Mouse (Mus musculus) skeletal muscle tissue, adult 2 months (tissue): Measurements from ENCODE around the gene Tm9sf4.

Source experiments
- DNase-seq: peaks from one replicate; pipeline ENCODE4 v3.0.0-alpha.2; 2012; ENCODE audit warnings: low read depth, low spot score

Gene Tm9sf4

GRCm38 (mm10) chr2:153160844-153161683 is at the start of gene Tm9sf4:
TSS of gene Tm9sf4 (plus strand) at chr2:153161303.
- DNase-seq, result peak; percentile 80

GRCm38 (mm10) chr2:153115679-153116081 is 45.4 kb upstream of the Tm9sf4 start:
- DNase-seq, result no peak

GRCm38 (mm10) chr2:153117051-153117486 is 44.0 kb upstream of the Tm9sf4 start:
- DNase-seq, result no peak

DNA sequence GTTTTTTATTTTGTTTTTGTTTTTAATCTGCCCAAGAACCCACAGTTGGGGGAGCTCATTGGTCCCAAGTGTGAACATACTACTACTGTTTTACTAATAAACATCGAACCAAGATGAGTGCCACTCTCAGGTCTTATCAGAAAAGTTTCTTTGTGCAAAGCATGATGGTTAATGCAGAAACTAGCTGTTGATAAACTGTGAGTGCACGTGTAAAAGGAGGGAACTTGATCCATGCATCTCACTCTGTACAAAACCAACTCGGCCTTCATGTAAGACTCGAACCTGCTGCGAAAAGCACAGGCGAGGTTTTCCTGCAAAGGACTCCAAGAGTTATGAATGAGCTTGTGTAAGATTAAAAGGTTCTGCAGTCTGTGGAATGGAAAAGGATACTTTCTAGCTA is 41.6 kb upstream of the Tm9sf4 start:
- DNase-seq, result no peak

DNA sequence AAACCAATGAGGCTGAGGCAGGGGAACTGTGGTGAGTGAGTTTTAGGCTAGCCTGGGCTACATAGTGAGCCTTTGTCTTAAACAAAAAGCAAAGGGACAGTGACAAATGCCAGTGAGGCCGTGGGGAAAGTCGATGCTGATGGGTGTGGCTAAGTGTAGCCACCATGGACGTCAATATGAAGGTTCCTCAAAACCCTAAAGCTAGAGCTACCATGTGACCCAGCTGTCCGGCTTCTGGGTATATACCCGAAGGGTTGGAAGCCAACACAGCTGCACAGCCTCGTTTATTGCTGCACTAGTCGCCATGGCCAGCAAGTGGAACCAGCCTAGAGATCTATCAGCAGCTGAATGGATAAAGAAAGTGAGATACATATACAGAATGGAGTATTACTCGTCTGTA is 41.0 kb upstream of the Tm9sf4 start:
- DNase-seq, result no peak

GRCm38 (mm10) chr2:153121821-153122615 is 39.1 kb upstream of the Tm9sf4 start:
- no peak for DNase-seq

DNA sequence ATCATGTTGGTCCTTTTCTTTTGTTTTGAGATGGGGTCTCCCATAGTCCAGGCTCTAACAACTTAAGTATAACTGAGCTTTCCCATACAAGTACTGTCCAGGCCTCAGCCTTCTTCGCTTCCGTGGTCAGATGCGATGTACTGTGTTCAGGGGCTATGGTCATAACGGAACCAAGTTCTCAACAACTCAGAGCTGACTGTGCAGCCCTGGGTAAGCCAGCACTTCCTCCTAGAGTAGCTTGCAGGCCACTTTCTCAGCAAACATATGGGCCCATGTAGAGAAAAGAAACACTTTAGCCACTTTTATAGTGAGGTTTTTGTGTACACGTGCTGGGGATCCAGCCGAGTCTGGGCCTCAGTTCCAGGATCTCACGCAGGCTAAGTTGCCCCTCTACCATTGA is 38.4 kb upstream of the Tm9sf4 start:
- DNase-seq, result no peak

DNA sequence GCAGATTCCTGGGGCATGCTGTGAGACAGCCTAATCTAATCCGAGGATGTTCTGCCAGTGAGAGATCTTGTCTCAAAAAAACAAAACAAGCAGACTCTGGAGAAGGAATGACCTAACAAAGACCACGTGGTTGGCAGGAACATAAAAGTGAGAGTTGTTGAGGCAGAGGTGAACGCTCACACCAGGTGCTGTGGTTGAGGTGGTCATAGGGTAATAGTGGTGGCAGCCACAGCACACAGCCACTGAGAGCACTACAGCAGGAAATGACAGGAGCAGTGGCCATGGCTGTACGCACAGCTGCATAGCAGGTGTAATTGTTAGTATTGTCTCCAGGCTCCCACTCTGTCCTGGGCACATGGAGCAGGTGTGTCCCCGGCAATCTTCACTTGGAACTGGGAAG is 35.2 kb upstream of the Tm9sf4 start:
- DNase-seq, result no peak

DNA sequence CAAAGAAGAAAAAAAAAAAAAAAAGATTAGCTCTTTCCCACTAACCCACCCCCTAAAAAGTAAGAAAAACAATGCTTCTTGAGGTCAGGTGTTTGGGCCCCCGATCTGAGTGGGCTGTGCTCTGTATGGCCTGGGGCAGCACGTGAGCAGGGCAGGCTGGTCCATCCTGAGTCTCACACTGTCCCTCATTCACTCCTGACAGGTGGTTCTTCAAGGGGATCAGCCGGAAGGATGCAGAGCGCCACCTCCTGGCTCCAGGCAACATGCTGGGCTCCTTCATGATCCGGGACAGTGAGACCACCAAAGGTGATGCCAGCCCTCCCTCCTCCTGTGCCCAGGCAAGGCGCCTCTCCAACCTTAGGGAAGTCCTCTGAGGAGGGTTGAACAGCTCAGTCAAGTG is 30.1 kb upstream of the Tm9sf4 start:
- DNase-seq, result no peak

DNA sequence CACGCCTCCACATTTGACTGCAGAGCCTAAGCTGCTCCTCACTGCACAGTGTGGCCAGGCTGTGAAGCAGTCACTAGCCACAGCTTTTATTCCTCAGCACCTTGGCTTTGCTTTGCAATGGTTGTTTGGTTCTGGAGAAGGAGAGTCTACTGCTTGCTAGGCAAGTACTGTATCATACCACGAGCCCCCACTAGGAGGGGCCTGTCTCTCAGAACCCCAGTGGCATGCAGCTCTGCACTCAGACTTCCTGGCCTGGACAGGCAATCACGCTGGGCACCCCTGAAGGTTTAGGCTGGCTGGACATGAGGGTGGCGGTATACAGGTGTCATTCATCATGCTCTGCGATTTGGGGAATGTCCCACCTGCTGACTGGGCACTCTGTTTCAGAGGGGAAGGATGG is 26.9 kb upstream of the Tm9sf4 start:
- DNase-seq, result no peak

DNA sequence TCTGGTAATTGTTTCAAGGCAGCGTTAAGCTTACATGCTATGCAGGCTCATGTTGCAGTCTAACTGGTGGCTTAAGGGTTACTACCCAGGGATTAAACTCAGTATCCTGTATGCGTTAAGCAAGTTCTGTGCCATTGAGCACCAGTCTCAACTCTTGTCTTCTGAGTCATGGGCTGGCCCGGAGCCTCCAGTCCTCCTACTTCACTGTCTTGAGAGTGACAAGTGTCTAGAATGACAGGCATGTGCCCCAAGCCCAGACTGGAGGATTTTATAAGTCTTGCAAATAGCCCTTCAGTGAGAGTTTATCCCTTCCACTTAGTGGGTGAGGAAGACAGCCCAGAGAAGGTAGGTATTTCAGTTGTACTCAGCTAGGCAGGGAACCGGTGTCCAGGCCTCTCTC is 24.9 kb upstream of the Tm9sf4 start:
- DNase-seq, result no peak

GRCm38 (mm10) chr2:153139158-153139557 is 21.9 kb upstream of the Tm9sf4 start:
- DNase-seq, result no peak

GRCm38 (mm10) chr2:153139996-153140613 is 21.0 kb upstream of the Tm9sf4 start:
- no peak for DNase-seq

GRCm38 (mm10) chr2:153142620-153143199 is 18.4 kb upstream of the Tm9sf4 start:
- DNase-seq, result no peak

DNA sequence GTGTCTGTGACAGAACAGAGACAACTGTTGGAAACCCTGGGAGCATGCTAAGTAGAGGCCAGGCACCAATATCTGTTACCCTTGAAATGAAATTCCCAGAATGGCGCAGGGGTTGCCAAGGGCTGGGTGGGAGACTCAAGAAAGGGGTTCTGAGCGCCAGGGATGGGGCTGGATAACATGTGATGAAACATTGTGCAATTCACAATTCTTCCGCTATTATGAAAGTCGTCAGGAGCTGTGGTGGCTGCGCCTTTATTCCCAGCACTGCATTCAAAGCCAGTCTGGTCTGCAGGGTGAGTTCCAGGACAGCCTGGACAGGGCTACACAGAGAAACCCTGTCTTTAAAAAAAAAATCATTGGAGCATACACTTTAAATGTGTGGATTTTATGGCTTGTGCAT is 15.8 kb upstream of the Tm9sf4 start:
- DNase-seq, result no peak

DNA sequence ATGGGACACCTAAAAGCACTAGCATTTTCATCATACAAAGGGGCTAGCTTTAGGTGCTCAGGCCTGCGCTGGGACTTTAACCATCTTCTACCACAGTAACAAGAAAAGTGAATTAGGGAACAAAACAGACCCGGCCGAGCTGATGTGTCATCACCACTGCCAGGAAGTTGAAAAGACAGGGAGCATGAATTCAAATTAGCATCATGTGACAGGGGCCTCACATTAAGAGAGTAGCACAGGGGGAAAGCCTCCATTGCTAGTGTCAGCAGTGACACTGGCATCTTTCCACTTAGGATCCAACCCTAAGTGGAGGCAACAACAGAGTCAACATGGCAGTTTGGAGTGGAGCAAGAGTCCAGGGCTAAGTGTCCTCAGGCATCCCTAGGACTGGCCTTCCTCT is 13.9 kb upstream of the Tm9sf4 start:
- no peak for DNase-seq

DNA sequence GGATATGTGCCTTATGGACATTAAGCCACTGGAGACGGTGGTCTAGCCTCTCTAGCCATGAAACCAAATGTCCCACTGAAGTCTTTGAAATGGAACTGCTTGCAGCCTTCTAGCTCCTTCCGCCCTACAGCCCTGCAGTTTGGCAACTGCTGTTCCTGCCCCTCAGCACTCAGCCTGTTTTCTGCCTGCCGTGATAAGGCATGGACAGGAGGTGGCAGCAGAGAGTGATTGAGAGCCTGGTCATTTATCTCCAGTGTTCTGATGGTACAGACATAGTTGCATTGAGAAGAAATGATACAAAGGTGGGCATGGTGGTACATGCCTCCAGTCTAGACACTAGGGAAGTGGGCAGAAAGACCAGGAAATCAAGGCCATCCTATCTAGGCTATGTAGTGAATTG is 13.4 kb upstream of the Tm9sf4 start:
- DNase-seq, result peak; percentile 41

DNA sequence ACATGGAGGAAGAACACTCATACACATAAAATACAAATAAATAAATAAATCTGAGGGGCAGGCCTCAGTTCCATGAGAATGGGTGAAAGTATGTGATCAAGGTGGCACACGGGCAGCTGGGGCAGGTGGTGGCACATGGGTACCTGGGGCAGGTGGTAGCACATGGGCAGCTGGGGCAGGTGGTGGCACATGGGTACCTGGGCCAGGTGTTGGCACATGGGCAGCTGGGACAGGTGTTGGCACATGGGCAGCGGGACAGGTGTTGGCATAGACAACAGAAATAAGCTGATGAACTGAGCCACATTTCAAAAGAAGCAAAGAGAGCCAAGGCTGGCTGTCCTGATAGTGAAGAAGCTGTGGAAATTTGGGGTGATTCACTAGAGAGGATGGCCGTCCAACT is 11.4 kb upstream of the Tm9sf4 start:
- DNase-seq, result no peak

DNA sequence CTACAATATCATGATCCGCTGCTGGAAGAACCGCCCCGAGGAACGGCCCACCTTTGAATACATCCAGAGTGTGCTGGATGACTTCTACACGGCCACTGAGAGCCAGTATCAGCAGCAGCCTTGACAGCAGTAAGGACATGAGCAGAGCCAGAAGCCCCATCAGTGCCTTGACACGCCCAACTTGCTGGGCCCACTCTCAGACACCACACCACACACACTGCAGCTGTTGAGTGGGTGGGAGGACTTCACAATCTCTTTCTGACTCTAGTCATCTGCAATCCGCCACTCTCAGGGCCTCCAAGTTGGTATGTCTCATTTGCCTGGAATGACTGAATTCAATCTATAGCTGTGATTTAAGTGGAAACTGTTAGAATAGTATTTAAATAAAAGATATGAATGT is 10.1 kb upstream of the Tm9sf4 start:
- DNase-seq, result no peak

- no peak for DNase-seq
These were observed 9.0 kb upstream of the Tm9sf4 start for GRCm38 (mm10) chr2:153151926-153152665.

DNA sequence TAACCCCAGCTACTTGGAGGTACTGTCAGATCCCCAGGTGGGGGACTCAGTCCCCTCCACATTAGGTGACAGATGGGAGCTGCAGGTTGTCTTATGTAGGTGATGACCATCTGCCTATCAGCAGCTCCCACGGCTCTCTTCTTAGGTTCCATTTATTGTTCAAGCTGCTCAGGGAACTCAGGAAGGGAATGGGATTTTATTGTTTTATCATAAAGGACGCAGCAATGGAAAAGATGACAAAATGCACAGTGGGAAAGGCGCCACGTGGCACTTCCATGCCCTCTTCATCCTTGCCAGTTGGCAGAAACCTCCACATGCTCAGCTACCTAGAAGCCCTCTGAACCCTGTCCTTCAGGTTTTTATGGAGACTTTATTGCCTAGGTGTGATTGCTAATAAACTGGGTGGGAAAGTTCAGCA is 8.1 kb upstream of the Tm9sf4 start:
- no peak for DNase-seq
